Comparison of ENCODE assay signal across 27 mouse cellular contexts in the genomic region with DNA sequence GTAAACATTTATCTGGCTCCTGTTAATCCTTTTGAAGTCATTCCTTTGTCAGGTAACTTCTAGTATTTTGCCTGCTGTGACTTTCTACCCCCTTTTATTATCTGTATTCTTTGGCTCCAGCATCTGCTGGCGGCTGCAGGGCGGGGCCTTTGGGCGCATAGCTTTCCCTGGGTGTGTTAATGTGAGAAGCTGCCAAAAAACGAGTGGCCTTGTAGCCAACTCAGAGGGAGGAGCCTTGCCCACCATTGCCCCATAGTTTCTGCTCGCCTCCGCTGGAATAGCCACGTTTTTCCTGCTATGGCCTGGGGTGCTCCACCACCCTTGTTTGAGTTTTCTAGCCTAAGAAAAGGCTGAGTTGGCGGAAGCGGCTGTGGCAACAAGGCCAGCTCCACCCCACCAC. TPM values are rescaled to one million over a fixed set of nuclear protein-coding genes. Genes with fewer than 3 reads are reported as not detected.
A peak's percentile ranks its signal among the peaks of the same experiment; 100 is the strongest.
DNase-seq lines count a peak whose midpoint lies in the region; ATAC-seq and TF ChIP-seq lines count a peak whose summit lies in the region.
"Had no signal": no experiment of that assay in that cellular context is flagged by ENCODE, and none has a peak within 500 bp of the region (broad histone marks: within the 10 kb centered on the region; RNA-seq: fewer than 3 reads in every experiment).

No protein-coding gene starts in this region.

- intact Hi-C loops in heart, adult 2 months (cut with DNase I) = no loop called here
- intact Hi-C loops in heart, postnatal 25 days (cut with DNase I) = no loop called here

- no peak overlapping the region for H3K4me2 ChIP-seq in liver, embryonic 11.5 days
- H3K4me2 ChIP-seq in lung, postnatal 0 days (replicated peaks; ENCODE audit: low read depth, low read length) = no peak overlapping the region
- H3K4me2 ChIP-seq: embryonic facial prominence, embryonic 15.5 days; hindbrain, embryonic 13.5 days; limb, embryonic 15.5 days; lung, embryonic 15.5 days; neural tube, embryonic 15.5 days; stomach, embryonic 15.5 days had no signal

- no peaks in the 10 kb centered on the region for H3K79me2 ChIP-seq in heart, adult 2 months (replicated peaks; ENCODE audit: control insufficient read depth, insufficient read depth, low read length)

- H3K4me1 ChIP-seq in heart, adult 2 months (ENCODE audit: control insufficient read depth, insufficient read depth, low read length) = no peaks in the 10 kb centered on the region
- H3K4me1 ChIP-seq in liver, embryonic 11.5 days (replicated peaks; ENCODE audit: control insufficient read depth, insufficient read depth, low read length) = no peaks in the 10 kb centered on the region
- no peaks in the 10 kb centered on the region for H3K4me1 ChIP-seq in lung, postnatal 0 days (ENCODE audit: insufficient read depth, low read depth, low read length)
- H3K4me1 ChIP-seq: embryonic facial prominence, embryonic 15.5 days; forebrain, embryonic 10.5 days; hindbrain, embryonic 13.5 days; limb, embryonic 15.5 days; lung, embryonic 15.5 days; neural tube, embryonic 15.5 days; stomach, embryonic 15.5 days had no signal

- 0 out of 2 replicates have a peak overlapping the region, but pooled peaks have one; percentile 42 for H3K9ac ChIP-seq in heart, adult 2 months (ENCODE audit: low read depth, low read length)
- H3K9ac ChIP-seq in liver, embryonic 11.5 days (ENCODE audit: low read depth, low read length) = no peak overlapping the region
- H3K9ac ChIP-seq in lung, postnatal 0 days (replicated peaks; ENCODE audit: low read depth) = no peak overlapping the region
- H3K9ac ChIP-seq: embryonic facial prominence, embryonic 15.5 days; forebrain, postnatal 0 days; hindbrain, embryonic 13.5 days; limb, embryonic 15.5 days; lung, embryonic 15.5 days; neural tube, embryonic 15.5 days; stomach, embryonic 15.5 days had no signal

- TF ChIP-seq EP300 in heart, adult 2 months (IDR thresholded peaks at IDR 0.05; ENCODE audit: insufficient read depth, low read depth, low read length) = no peak
- no peak for TF ChIP-seq EP300 in lung, postnatal 0 days (IDR thresholded peaks at IDR 0.05)

- no peak for DNase-seq in heart, adult 2 months
- no peak for DNase-seq in heart, postnatal 25 days (ENCODE audit: low spot score)
- peak; percentile 7 for DNase-seq in liver
- DNase-seq in liver, embryonic 11.5 days (ENCODE audit: low spot score) = no peak
- peak; percentile 91 for DNase-seq in R1 (ENCODE audit: low read depth, low spot score)
- DNase-seq in lung, postnatal 0 days (ENCODE audit: low spot score) = peak; percentile 27
- DNase-seq in thymus, postnatal 4 days = no peak
- DNase-seq in adrenal gland, adult 18-20 months (ENCODE audit: low spot score in 2 of 2) = no peak
- DNase-seq: adrenal gland, postnatal 14 days; cerebellum, adult 9-11 months; forebrain, postnatal 0 days; kidney, adult 2 months; kidney, postnatal 14 days; right cerebral cortex, postnatal 14 days; spleen, adult 18-20 months had no signal

- H3K27ac ChIP-seq in heart, adult 2 months = no peak overlapping the region
- no peak overlapping the region for H3K27ac ChIP-seq in liver, embryonic 11.5 days (ENCODE audit: low read depth, low read length)
- no peak overlapping the region for H3K27ac ChIP-seq in lung, postnatal 0 days (ENCODE audit: low read length)
- H3K27ac ChIP-seq: embryonic facial prominence, embryonic 15.5 days; forebrain, embryonic 10.5 days; hindbrain, embryonic 13.5 days; limb, embryonic 15.5 days; lung, embryonic 15.5 days; neural tube, embryonic 15.5 days; stomach, embryonic 15.5 days had no signal

- H3K27me3 ChIP-seq in heart, adult 2 months (ENCODE audit: control insufficient read depth, insufficient read depth, low read length) = no peaks in the 10 kb centered on the region
- H3K27me3 ChIP-seq in liver, embryonic 11.5 days (replicated peaks; ENCODE audit: control insufficient read depth, insufficient read depth, low read length) = no peaks in the 10 kb centered on the region
- no peaks in the 10 kb centered on the region for H3K27me3 ChIP-seq in lung, postnatal 0 days (replicated peaks; ENCODE audit: insufficient read depth, low read length)
- H3K27me3 ChIP-seq: embryonic facial prominence, embryonic 15.5 days; hindbrain, embryonic 13.5 days; limb, embryonic 15.5 days; lung, embryonic 15.5 days; neural tube, embryonic 15.5 days; stomach, embryonic 15.5 days had no signal

- 59% methylated on average over 9 of the region's 9 CpGs for WGBS in heart, adult 2 months
- 64% methylated on average over 9 of the region's 9 CpGs for WGBS in liver, embryonic 11.5 days
- WGBS in lung, postnatal 0 days = 60% methylated on average over 9 of the region's 9 CpGs

- no peaks in the 10 kb centered on the region for H3K36me3 ChIP-seq in heart, adult 2 months (ENCODE audit: control insufficient read depth, insufficient read depth, low read length)
- H3K36me3 ChIP-seq in liver, embryonic 11.5 days (ENCODE audit: control insufficient read depth, insufficient read depth, low read length) = no peaks in the 10 kb centered on the region
- H3K36me3 ChIP-seq in lung, postnatal 0 days (ENCODE audit: insufficient read depth, low read length) = no peaks in the 10 kb centered on the region
- H3K36me3 ChIP-seq: embryonic facial prominence, embryonic 15.5 days; forebrain, embryonic 10.5 days; hindbrain, embryonic 13.5 days; limb, embryonic 15.5 days; lung, embryonic 15.5 days; neural tube, embryonic 15.5 days; stomach, embryonic 15.5 days had no signal

- H3K9me3 ChIP-seq in liver, embryonic 11.5 days (ENCODE audit: control insufficient read depth, low read length) = no peaks in the 10 kb centered on the region
- H3K9me3 ChIP-seq in lung, postnatal 0 days (ENCODE audit: low read length) = no peaks in the 10 kb centered on the region
- H3K9me3 ChIP-seq: embryonic facial prominence, embryonic 15.5 days; limb, embryonic 15.5 days; neural tube, embryonic 15.5 days; stomach, embryonic 15.5 days had no signal

- TF ChIP-seq POLR2A in heart, adult 2 months (IDR thresholded peaks at IDR 0.05; ENCODE audit: insufficient read depth, low read depth, low read length) = no peak

- ATAC-seq in liver, embryonic 11.5 days (replicated peaks; ENCODE audit: low FRiP score) = no peak; the same call in 1 of the 2 replicates
- ATAC-seq in lung, postnatal 0 days = no peak
- ATAC-seq: activated CD4-positive, CD25-positive, alpha-beta regulatory T cell, adult 4 months; forebrain, postnatal 0 days; inflammation-experienced regulatory T-cells, adult 6 months; midbrain, embryonic 16.5 days had no signal

- no peak for TF ChIP-seq CTCF in heart, adult 2 months (IDR thresholded peaks at IDR 0.05)
- no peak for TF ChIP-seq CTCF in lung, postnatal 0 days (IDR thresholded peaks at IDR 0.05)

- no peak overlapping the region for H3K4me3 ChIP-seq in heart, adult 2 months
- H3K4me3 ChIP-seq in liver, embryonic 11.5 days (ENCODE audit: low read depth, low read length) = no peak overlapping the region
- H3K4me3 ChIP-seq in lung, postnatal 0 days (ENCODE audit: low read depth, low read length) = no peak overlapping the region
- H3K4me3 ChIP-seq: embryonic facial prominence, embryonic 15.5 days; forebrain, embryonic 10.5 days; hindbrain, embryonic 13.5 days; limb, embryonic 15.5 days; lung, embryonic 15.5 days; neural tube, embryonic 15.5 days; stomach, embryonic 15.5 days had no signal

RNA-seq across cellular contexts. Expression of a gene that starts 7.8 kb away (rescaled TPM):
- total RNA-seq in heart, adult 2 months (2021) = 1 to 10 TPM; 1.0 to 1.5 TPM
- 1.0 and 1.1 TPM in 2 replicates for polyA plus RNA-seq in heart, adult 2 months (2012; rRNA removed)
- 1 to 10 TPM in 1 of 2 experiments, under 1 TPM in 1; 0.86 to 1.1 TPM for total RNA-seq in heart, postnatal 25 days (2021)
- 29.3 and 32.8 TPM in 2 replicates for polyA plus RNA-seq in liver, embryonic 11.5 days (2014; fragmentation: Nextera tagmentation; extraction: Ambion mirVana)
- 7.3 and 7.9 TPM in 2 replicates for polyA plus RNA-seq in lung, postnatal 0 days (2015; fragmentation: Nextera tagmentation; extraction: Ambion mirVana)
- 10 to 100 TPM in 1 of 2 experiments, 1 to 10 TPM in 1; 8.7 to 18.3 TPM for total RNA-seq in adrenal gland, adult 18-20 months (2021)

RNA-seq across cellular contexts. Expression of a gene that starts 32.7 kb away (rescaled TPM):
- total RNA-seq in heart, adult 2 months (2021) = not detected
- 0.78 TPM in 1 of 2 replicates, not detected in the other for polyA plus RNA-seq in heart, adult 2 months (2012; rRNA removed)
- not detected for total RNA-seq in heart, postnatal 25 days (2021)
- 0.39 and 0.47 TPM in 2 replicates for polyA plus RNA-seq in liver, embryonic 11.5 days (2014; fragmentation: Nextera tagmentation; extraction: Ambion mirVana)
- polyA plus RNA-seq in lung, postnatal 0 days (2015; fragmentation: Nextera tagmentation; extraction: Ambion mirVana) = 0.37 and 1.0 TPM in 2 replicates
- total RNA-seq in adrenal gland, adult 18-20 months (2021) = 1,000 to 10,000 TPM in 1 of 2 experiments, under 1 TPM in 1; 0.74 to 3,425 TPM
- polyA plus RNA-seq: brain, embryonic 14.5 days; forebrain, embryonic 10.5 days; hindbrain, embryonic 13.5 days; midbrain, embryonic 16.5 days; neural tube, embryonic 15.5 days had no signal

RNA-seq across cellular contexts. Expression of a gene that starts 45.4 kb away (rescaled TPM):
- 1 to 10 TPM; 1.4 TPM for total RNA-seq in heart, adult 2 months (2021)
- polyA plus RNA-seq in heart, adult 2 months (2012; rRNA removed) = 0.70 and 1.2 TPM in 2 replicates
- total RNA-seq in heart, postnatal 25 days (2021) = 1 to 10 TPM; 1.5 to 1.7 TPM
- polyA plus RNA-seq in liver, embryonic 11.5 days (2014; fragmentation: Nextera tagmentation; extraction: Ambion mirVana) = 45.6 and 48.5 TPM in 2 replicates
- 13.9 and 15.0 TPM in 2 replicates for polyA plus RNA-seq in lung, postnatal 0 days (2015; fragmentation: Nextera tagmentation; extraction: Ambion mirVana)
- under 1 TPM; 0.23 to 0.77 TPM for total RNA-seq in adrenal gland, adult 18-20 months (2021)
- total RNA-seq: left cerebral cortex, postnatal 36 days had no signal
- polyA plus RNA-seq: activated CD4-positive, CD25-positive, alpha-beta regulatory T cell, adult 4 months; inflammation-experienced regulatory T-cells, adult 6 months had no signal

Comparison
In these comparisons a context has a peak if more than half of its experiments do, and no peak if none do; other contexts are left out.
1. DNase-seq: peak in liver (single experiment), R1 (single experiment) and lung, postnatal 0 days (single experiment); none in heart, adult 2 months (0 of 2), heart, postnatal 25 days (single experiment), liver, embryonic 11.5 days (single experiment), thymus, postnatal 4 days (single experiment) and adrenal gland, adult 18-20 months (0 of 2).